Mouse (Mus musculus) myocyte (in vitro differentiated cells): ENCODE measurements around the gene Sigmar1. TPM values are rescaled to one million over a fixed set of nuclear protein-coding genes. Genes with fewer than 3 reads are reported as not detected.

ENCODE experiments used
- H3K27me3 ChIP-seq: one replicate; pipeline ENCODE4 v1.6.1; 2011; ENCODE audit not compliant: control insufficient read depth, insufficient read depth, insufficient read length
- H3K36me3 ChIP-seq: one replicate; pipeline ENCODE4 v1.6.1; 2011; ENCODE audit not compliant: control insufficient read depth, insufficient read depth
- H3K4me2 ChIP-seq: one replicate; pipeline ENCODE4 v1.6.1; 2011; ENCODE audit warnings: low read depth, control low read depth
- H3K4me3 ChIP-seq: one replicate; pipeline ENCODE4 v1.5.1; 2011; ENCODE audit warnings: mild to moderate bottlenecking, control low read depth, moderate library complexity
- H3K79me2 ChIP-seq: one replicate; pipeline ENCODE4 v1.6.1; 2011; ENCODE audit not compliant: control insufficient read depth, insufficient read depth
- H3ac ChIP-seq: one replicate; pipeline ENCODE4 v1.6.1; 2011; ENCODE audit not compliant: control insufficient read depth, insufficient read length
- CEBPB ChIP-seq: IDR thresholded peaks from 2 replicates; pipeline ENCODE4 v1.6.1; 2011; ENCODE audit warnings: mild to moderate bottlenecking, moderate library complexity; ENCODE audit not compliant: poor library complexity, insufficient read depth, severe bottlenecking
- E2F4 ChIP-seq: IDR thresholded peaks from one replicate; pipeline ENCODE4 v1.6.1; 2011; ENCODE audit warnings: mild to moderate bottlenecking, control low read depth, moderate library complexity; ENCODE audit not compliant: insufficient read depth
- MAX ChIP-seq: IDR thresholded peaks from one replicate; pipeline ENCODE4 v1.6.1; 2011; ENCODE audit warnings: low read depth, mild to moderate bottlenecking, control low read depth
- MYOD1 ChIP-seq, 3 experiments: IDR thresholded peaks; one replicate each; pipeline ENCODE4 v1.6.1; 2011; ENCODE audit warnings: control low read depth in 2 of 3, low read depth in 2 of 3, mild to moderate bottlenecking in 2 of 3, moderate library complexity in 1 of 3; ENCODE audit not compliant: insufficient read length in 2 of 3, control insufficient read depth in 1 of 3
- MYOG ChIP-seq, 3 experiments: IDR thresholded peaks; one replicate each; pipeline ENCODE4 v1.6.1; 2011; ENCODE audit warnings: control low read depth in 2 of 3, low read depth in 2 of 3, mild to moderate bottlenecking in 2 of 3; ENCODE audit not compliant: insufficient read length in 2 of 3, control insufficient read depth in 1 of 3, insufficient read depth in 1 of 3
- POLR2A ChIP-seq: IDR thresholded peaks from one replicate; pipeline ENCODE4 v1.6.1; 2011; ENCODE audit warnings: low read depth, mild to moderate bottlenecking, control low read depth, moderate library complexity; ENCODE audit not compliant: insufficient read length
- POLR2AphosphoS2 ChIP-seq: IDR thresholded peaks from one replicate; pipeline ENCODE4 v1.6.1; 2011; ENCODE audit warnings: low read depth, control low read depth; ENCODE audit not compliant: insufficient read length
- REST ChIP-seq: IDR thresholded peaks from one replicate; pipeline ENCODE4 v1.6.1; 2011; ENCODE audit warnings: mild to moderate bottlenecking, control low read depth, moderate library complexity; ENCODE audit not compliant: insufficient read depth, insufficient read length
- SRF ChIP-seq: IDR thresholded peaks from one replicate; pipeline ENCODE4 v1.6.1; 2011; ENCODE audit warnings: low read depth; ENCODE audit not compliant: control insufficient read depth, insufficient read length
- TCF12 ChIP-seq: IDR thresholded peaks from one replicate; pipeline ENCODE4 v1.6.1; 2011; ENCODE audit warnings: mild to moderate bottlenecking, control low read depth; ENCODE audit not compliant: poor library complexity, insufficient read depth, severe bottlenecking
- TCF3 ChIP-seq: IDR thresholded peaks from one replicate; pipeline ENCODE4 v1.6.1; 2011; ENCODE audit warnings: low read depth, control low read depth; ENCODE audit not compliant: insufficient read length
- USF1 ChIP-seq: IDR thresholded peaks from one replicate; pipeline ENCODE4 v1.6.1; 2011; ENCODE audit warnings: low read depth, mild to moderate bottlenecking, control low read depth, moderate library complexity
- polyA plus RNA-seq: library from polyadenylated mRNA; unstranded; fragments of >200 nt; fragmentation: generic; extraction: Trizol; gene quantifications from one replicate; pipeline ENCODE4 v1.2.1, GENCODE M21; 2012; ENCODE audit warnings: missing spikeins

The Sigmar1 gene
- polyA plus RNA-seq, 1 experiment, result 98.6 TPM

GRCm38 (mm10) chr4:41726826-41727621, 28.9 kb downstream of the Sigmar1 start:
- peaks cover 62% of the 10 kb centered on the region for H3K27me3 ChIP-seq
- no peak overlapping the region for H3K4me3 ChIP-seq
- H3K36me3 ChIP-seq, result no peaks in the 10 kb centered on the region
- H3K4me2 ChIP-seq, result no peak overlapping the region
- no peak for TF ChIP-seq REST
- peak in 1 of 3 experiments; percentile 13 for TF ChIP-seq MYOD1 (IDR thresholded peaks at IDR 0.05; ENCODE audit: control insufficient read depth in 1 of 3, insufficient read length in 2 of 3, low read depth in 2 of 3)
- TF ChIP-seq E2F4, result no peak
- no peak overlapping the region for H3ac ChIP-seq
- peaks cover 6% of the 10 kb centered on the region for H3K79me2 ChIP-seq

- H3K36me3 ChIP-seq, result peaks cover 5% of the 10 kb centered on the region
- TF ChIP-seq MYOG (IDR thresholded peaks at IDR 0.05; ENCODE audit: control insufficient read depth in 1 of 3, insufficient read depth in 1 of 3, insufficient read length in 2 of 3, low read depth in 2 of 3), result no peak
- TF ChIP-seq TCF3, result no peak
- TF ChIP-seq MYOD1 (IDR thresholded peaks at IDR 0.05; ENCODE audit: control insufficient read depth in 1 of 3, insufficient read length in 2 of 3, low read depth in 2 of 3), result no peak
- peak; percentile 90 for TF ChIP-seq POLR2A
- TF ChIP-seq USF1, result no peak
- no peak for TF ChIP-seq TCF12
- no peak for TF ChIP-seq SRF
- TF ChIP-seq CEBPB, result no peak
- TF ChIP-seq REST, result no peak
- TF ChIP-seq MAX, result no peak
- TF ChIP-seq POLR2AphosphoS2, result peak; percentile 86
- TF ChIP-seq E2F4, result no peak
- H3K4me2 ChIP-seq, result peak within 1 kb of the TSS; percentile 82
- peak within 1 kb of the TSS; percentile 28 for H3ac ChIP-seq
- H3K79me2 ChIP-seq, result peaks cover 6% of the 10 kb centered on the region
- peaks cover 31% of the 10 kb centered on the region for H3K27me3 ChIP-seq
- H3K4me3 ChIP-seq, result peak within 1 kb of the TSS; percentile 51
Observed at GRCm38 (mm10) chr4:41722918-41723351, 33.0 kb downstream of the Sigmar1 start, which contains the start of gene Dctn3. Gene Dctn3, minus strand, starts transcription at chr4:41723170.

DNA sequence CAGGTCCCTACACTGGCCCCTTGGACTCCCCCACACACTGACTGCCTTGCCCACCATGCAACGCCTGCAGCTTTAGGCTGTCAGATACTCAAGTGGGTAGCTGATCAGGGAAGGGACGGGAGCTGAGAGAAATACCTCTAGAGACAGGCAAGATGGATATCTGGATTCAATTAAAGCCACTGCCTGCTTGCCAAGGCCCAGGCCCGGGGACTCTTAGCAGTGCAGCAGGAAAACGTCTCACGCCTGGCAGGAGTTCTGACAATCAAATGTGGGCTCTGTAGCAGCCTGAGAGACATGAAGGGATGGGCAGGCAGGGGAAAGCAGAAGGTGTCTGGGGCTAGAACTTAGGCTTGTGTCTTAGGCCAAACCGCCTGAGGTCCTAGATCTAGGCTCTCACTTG, 39.1 kb downstream of the Sigmar1 start:
- TF ChIP-seq TCF12, result no peak
- TF ChIP-seq CEBPB, result no peak
- no peak for TF ChIP-seq TCF3
- no peak for TF ChIP-seq MAX
- TF ChIP-seq E2F4, result no peak
- no peak for TF ChIP-seq SRF
- no peak for TF ChIP-seq REST
- no peak for TF ChIP-seq POLR2A
- no peak overlapping the region for H3K4me3 ChIP-seq
- H3K36me3 ChIP-seq, result peaks cover 5% of the 10 kb centered on the region
- H3ac ChIP-seq, result no peak overlapping the region
- H3K27me3 ChIP-seq, result no peaks in the 10 kb centered on the region
- H3K79me2 ChIP-seq, result peaks cover 8% of the 10 kb centered on the region
- no peak overlapping the region for H3K4me2 ChIP-seq

- H3K4me2 ChIP-seq, result no peak overlapping the region
Observed at GRCm38 (mm10) chr4:41715596-41715995, 40.4 kb downstream of the Sigmar1 start.

DNA sequence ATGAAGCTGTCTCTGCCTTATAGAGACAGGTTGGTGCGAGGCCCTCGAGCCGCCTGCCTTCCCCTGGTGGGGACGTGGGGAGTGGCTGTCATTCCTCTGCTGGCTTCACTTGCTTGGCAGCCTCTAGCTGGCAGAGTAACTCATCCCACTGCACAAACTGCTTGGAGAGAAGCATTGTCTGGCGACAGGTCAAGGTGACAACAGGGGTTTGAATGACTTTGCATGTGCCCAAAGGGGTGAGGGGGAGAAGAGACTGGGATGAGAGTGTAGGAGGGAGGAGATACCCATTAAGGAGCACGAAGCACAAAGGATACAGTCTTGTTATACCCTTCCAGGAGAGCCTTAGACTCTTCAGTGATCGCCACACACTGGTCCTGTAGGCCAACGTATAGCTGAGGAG, 40.9 kb downstream of the Sigmar1 start:
- Histone ChIP-seq H3K79me2 (peaks cover 8% of the 10 kb centered on the region), H3K4me3 (no peak overlapping the region), H3ac (no peak overlapping the region), H3K36me3 (peaks cover 5% of the 10 kb centered on the region), H3K27me3 (no peaks in the 10 kb centered on the region), H3K4me2 (no peak overlapping the region)
- TF ChIP-seq POLR2A, result no peak

More at GRCm38 (mm10) chr4:41715596-41715995, 40.4 kb downstream of the Sigmar1 start:
- Histone ChIP-seq H3K79me2 (peaks cover 8% of the 10 kb centered on the region), H3K4me3 (no peak overlapping the region), H3K27me3 (no peaks in the 10 kb centered on the region), H3K36me3 (peaks cover 5% of the 10 kb centered on the region), H3ac (no peak overlapping the region)
- TF ChIP-seq TCF3 (no peak), MYOG (IDR thresholded peaks at IDR 0.05; ENCODE audit: control insufficient read depth in 1 of 3, insufficient read depth in 1 of 3, insufficient read length in 2 of 3, low read depth in 2 of 3) (no peak), E2F4 (no peak)
